Mouse (Mus musculus): ENCODE data around the gene Nudt22. TPM values are rescaled to one million over a fixed set of nuclear protein-coding genes. Genes with fewer than 3 reads are reported as not detected.

The Nudt22 gene
- polyA plus RNA-seq, 1 experiment from 2014 or later = 29.9 TPM

- no peak for ATAC-seq (replicated peaks; ENCODE audit: insufficient number of reproducible peaks, insufficient read depth, low FRiP score, low read depth)
- H3K4me3 ChIP-seq = peak overlapping the region; percentile 70
- H3K36me3 ChIP-seq = peaks cover 23% of the 10 kb centered on the region; the same call in 1 of the 2 replicates
- H3K27ac ChIP-seq = peak overlapping the region; percentile 99
- H3K4me2 ChIP-seq = peak overlapping the region; percentile 83
- 4% methylated on average over 3 of the region's 3 CpGs for WGBS
- peaks cover 50% of the 10 kb centered on the region for H3K4me1 ChIP-seq (replicated peaks)
- H3K9ac ChIP-seq = peak overlapping the region; percentile 83; the same call in 1 of the 2 replicates
- no peaks in the 10 kb centered on the region for H3K9me3 ChIP-seq (replicated peaks)
- H3K27me3 ChIP-seq = no peaks in the 10 kb centered on the region
Observed at GRCm38 (mm10) chr19:6952712-6953037, 43.2 kb downstream of the Nudt22 start.

GRCm38 (mm10) chr19:6951994-6952711 is 43.8 kb downstream of the Nudt22 start:
- ATAC-seq (replicated peaks; ENCODE audit: insufficient number of reproducible peaks, insufficient read depth, low FRiP score, low read depth) = peak; percentile 57
- Histone ChIP-seq H3K9me3 (replicated peaks) (no peaks in the 10 kb centered on the region), H3K9ac (peak overlapping the region; percentile 83), H3K4me2 (peak overlapping the region; percentile 83), H3K4me1 (replicated peaks) (peaks cover 50% of the 10 kb centered on the region), H3K36me3 (peaks cover 18% of the 10 kb centered on the region; the same call in 1 of the 2 replicates), H3K27ac (peak overlapping the region; percentile 99), H3K27me3 (no peaks in the 10 kb centered on the region), H3K4me3 (peak overlapping the region; percentile 70)
- WGBS = 1% methylated on average over 31 of the region's 31 CpGs

GRCm38 (mm10) chr19:6951381-6951968 is 44.4 kb downstream of the Nudt22 start:
- peak; percentile 74 for ATAC-seq (replicated peaks; ENCODE audit: insufficient number of reproducible peaks, insufficient read depth, low FRiP score, low read depth)
- H3K27me3 ChIP-seq = no peaks in the 10 kb centered on the region
- H3K36me3 ChIP-seq = peaks cover 17% of the 10 kb centered on the region; the same call in 1 of the 2 replicates
- H3K9me3 ChIP-seq (replicated peaks) = no peaks in the 10 kb centered on the region
- H3K4me1 ChIP-seq (replicated peaks) = peaks cover 49% of the 10 kb centered on the region
- peak overlapping the region; percentile 70 for H3K4me3 ChIP-seq
- peak overlapping the region; percentile 83 for H3K4me2 ChIP-seq
- H3K9ac ChIP-seq = peak overlapping the region; percentile 83
- under 1% methylated on average over 35 of the region's 35 CpGs for WGBS
- H3K27ac ChIP-seq = peak overlapping the region; percentile 99

GRCm38 (mm10) chr19:6950613-6951153 is 45.2 kb downstream of the Nudt22 start:
- Histone ChIP-seq H3K9me3 (replicated peaks) (no peaks in the 10 kb centered on the region), H3K9ac (peak overlapping the region; percentile 83), H3K4me1 (replicated peaks) (peaks cover 42% of the 10 kb centered on the region), H3K4me2 (peak overlapping the region; percentile 83), H3K36me3 (peaks cover 22% of the 10 kb centered on the region; the same call in 1 of the 2 replicates), H3K4me3 (peak overlapping the region; percentile 70), H3K27ac (peak overlapping the region; percentile 99), H3K27me3 (no peaks in the 10 kb centered on the region)
- ATAC-seq (replicated peaks; ENCODE audit: insufficient number of reproducible peaks, insufficient read depth, low FRiP score, low read depth) = peak; percentile 19
- under 1% methylated on average over 28 of the region's 28 CpGs for WGBS

GRCm38 (mm10) chr19:6949951-6950350 is 46.0 kb downstream of the Nudt22 start:
- Histone ChIP-seq H3K36me3 (peaks cover 18% of the 10 kb centered on the region; the same call in 1 of the 2 replicates), H3K9ac (peak overlapping the region; percentile 83; the same call in 1 of the 2 replicates), H3K9me3 (replicated peaks) (no peaks in the 10 kb centered on the region), H3K4me3 (peak overlapping the region; percentile 70), H3K27ac (peak overlapping the region; percentile 99), H3K4me1 (replicated peaks) (peaks cover 35% of the 10 kb centered on the region), H3K27me3 (no peaks in the 10 kb centered on the region), H3K4me2 (peak overlapping the region; percentile 83)
- ATAC-seq (replicated peaks; ENCODE audit: insufficient number of reproducible peaks, insufficient read depth, low FRiP score, low read depth) = no peak
- WGBS = 62% methylated on average over 5 of the region's 5 CpGs

- H3K4me2 ChIP-seq = no peak overlapping the region
- H3K4me3 ChIP-seq = no peak overlapping the region
- H3K9ac ChIP-seq = no peak overlapping the region
Observed at GRCm38 (mm10) chr19:6949532-6949931, 46.4 kb downstream of the Nudt22 start.

GRCm38 (mm10) chr19:6948186-6948585 is 47.7 kb downstream of the Nudt22 start:
- H3K4me1 ChIP-seq (replicated peaks) = peaks cover 25% of the 10 kb centered on the region

More at GRCm38 (mm10) chr19:6949532-6949931, 46.4 kb downstream of the Nudt22 start:
- no peaks in the 10 kb centered on the region for H3K9me3 ChIP-seq (replicated peaks)
- peaks cover 31% of the 10 kb centered on the region for H3K4me1 ChIP-seq (replicated peaks)
- no peak overlapping the region; the same call in 1 of the 2 replicates for H3K27ac ChIP-seq
- peaks cover 14% of the 10 kb centered on the region; the same call in 1 of the 2 replicates for H3K36me3 ChIP-seq
- no peaks in the 10 kb centered on the region for H3K27me3 ChIP-seq
- no peak for ATAC-seq (replicated peaks; ENCODE audit: insufficient number of reproducible peaks, insufficient read depth, low FRiP score, low read depth)
- 89% methylated on average over 5 of the region's 5 CpGs for WGBS

GRCm38 (mm10) chr19:6947742-6948141 is 48.2 kb downstream of the Nudt22 start:
- Histone ChIP-seq H3K9ac (no peak overlapping the region), H3K9me3 (replicated peaks) (no peaks in the 10 kb centered on the region), H3K27me3 (no peaks in the 10 kb centered on the region), H3K4me1 (replicated peaks) (peaks cover 25% of the 10 kb centered on the region), H3K4me2 (no peak overlapping the region), H3K27ac (no peak overlapping the region), H3K4me3 (no peak overlapping the region), H3K36me3 (0 out of 2 replicates have a peak, but pooled peaks cover 14% of the 10 kb centered on the region)
- 65% methylated on average over 4 of the region's 4 CpGs for WGBS
- ATAC-seq (replicated peaks; ENCODE audit: insufficient number of reproducible peaks, insufficient read depth, low FRiP score, low read depth) = no peak

More at GRCm38 (mm10) chr19:6948186-6948585, 47.7 kb downstream of the Nudt22 start:
- H3K36me3 ChIP-seq = 0 out of 2 replicates have a peak, but pooled peaks cover 14% of the 10 kb centered on the region
- no peak overlapping the region for H3K9ac ChIP-seq
- H3K27ac ChIP-seq = no peak overlapping the region
- H3K27me3 ChIP-seq = no peaks in the 10 kb centered on the region
- 77% methylated on average over 4 of the region's 4 CpGs for WGBS
- no peak overlapping the region for H3K4me2 ChIP-seq
- H3K4me3 ChIP-seq = no peak overlapping the region
- no peak for ATAC-seq (replicated peaks; ENCODE audit: insufficient number of reproducible peaks, insufficient read depth, low FRiP score, low read depth)
- no peaks in the 10 kb centered on the region for H3K9me3 ChIP-seq (replicated peaks)

- ATAC-seq (replicated peaks; ENCODE audit: insufficient number of reproducible peaks, insufficient read depth, low FRiP score, low read depth) = no peak
- Histone ChIP-seq H3K4me3 (no peak overlapping the region), H3K4me2 (no peak overlapping the region), H3K9ac (no peak overlapping the region), H3K36me3 (0 out of 2 replicates have a peak, but pooled peaks cover 14% of the 10 kb centered on the region), H3K27me3 (no peaks in the 10 kb centered on the region), H3K4me1 (replicated peaks) (peaks cover 28% of the 10 kb centered on the region), H3K9me3 (replicated peaks) (no peaks in the 10 kb centered on the region), H3K27ac (no peak overlapping the region)
- WGBS = 92% methylated on average over 6 of the region's 6 CpGs
Observed at GRCm38 (mm10) chr19:6943709-6944108, 52.2 kb downstream of the Nudt22 start.
